Mouse (Mus musculus): ENCODE results near the gene Dact1.
A peak's percentile ranks its signal among the peaks of the same experiment; 100 is the strongest.

The Dact1 gene

GRCm38 (mm10) chr12:71337896-71338463 is 28.3 kb downstream of the Dact1 start:
- no peak for DNase-seq

GRCm38 (mm10) chr12:71339142-71339848 is 29.6 kb downstream of the Dact1 start:
- no peak for DNase-seq

GRCm38 (mm10) chr12:71342397-71342796 is 32.7 kb downstream of the Dact1 start:
- DNase-seq: peak; percentile 50

- no peak for DNase-seq
These were observed 35.8 kb downstream of the Dact1 start for GRCm38 (mm10) chr12:71345471-71345870.

DNA sequence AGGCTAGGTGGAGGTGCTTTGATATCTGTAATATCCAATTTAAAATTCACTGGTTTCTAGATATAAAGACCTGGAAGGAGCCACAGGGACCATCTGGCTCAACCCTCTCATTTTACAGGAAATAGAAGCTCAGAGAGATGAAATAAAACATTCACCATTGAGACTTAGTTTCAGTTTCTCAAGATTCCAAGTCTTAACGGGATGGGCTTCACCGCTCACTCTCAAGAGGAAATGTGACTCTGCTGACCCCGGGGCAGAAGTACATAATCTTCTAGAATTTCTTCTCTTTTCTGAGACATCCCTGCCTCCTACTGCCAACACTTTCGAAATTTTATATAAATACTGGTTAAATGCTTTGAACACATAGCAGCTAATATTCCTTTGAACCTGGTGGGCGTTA is 36.4 kb downstream of the Dact1 start:
- DNase-seq: peak; percentile 18

GRCm38 (mm10) chr12:71348401-71348896 is 38.8 kb downstream of the Dact1 start:
- no peak for DNase-seq

DNA sequence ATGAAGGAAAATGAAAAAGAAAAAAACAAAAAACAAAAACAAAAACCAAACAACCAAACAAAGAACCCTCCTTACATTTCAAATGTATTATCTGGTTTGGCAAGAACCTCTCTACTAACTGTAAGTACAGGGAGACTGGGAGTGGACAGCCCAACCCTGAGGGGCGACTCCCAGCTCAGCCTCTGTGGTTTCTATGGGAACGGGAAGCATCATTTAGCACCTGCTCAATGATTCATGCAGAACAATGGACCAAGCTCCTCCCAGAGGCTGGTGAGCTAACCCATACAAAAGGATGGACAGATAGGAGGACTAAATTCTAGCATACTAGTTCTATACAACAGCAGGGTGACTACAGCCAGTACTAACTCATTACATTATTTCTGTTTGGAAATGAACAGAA is 40.4 kb downstream of the Dact1 start:
- no peak for DNase-seq

DNA sequence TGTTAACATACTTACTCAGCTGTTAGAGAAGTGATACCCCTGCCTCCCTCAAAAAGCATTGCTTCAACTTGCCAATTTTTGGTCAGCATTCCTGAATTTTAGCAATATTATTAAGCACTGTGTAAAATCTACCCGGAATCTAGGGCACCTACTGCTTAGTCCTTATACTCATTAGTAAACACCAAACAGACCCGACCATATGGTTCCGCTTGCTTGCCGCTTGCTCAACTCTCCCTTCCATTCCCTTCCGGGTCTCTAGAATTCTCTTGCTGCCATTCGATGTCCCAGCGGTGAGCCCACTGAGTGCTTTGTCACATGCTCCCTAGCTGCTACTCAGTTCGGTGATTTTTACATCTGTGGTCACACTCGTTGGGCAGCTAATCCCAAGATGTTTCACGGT is 45.0 kb downstream of the Dact1 start:
- DNase-seq: no peak

- DNase-seq: peak; percentile 23
These were observed 45.4 kb downstream of the Dact1 start for GRCm38 (mm10) chr12:71355092-71355491.

DNA sequence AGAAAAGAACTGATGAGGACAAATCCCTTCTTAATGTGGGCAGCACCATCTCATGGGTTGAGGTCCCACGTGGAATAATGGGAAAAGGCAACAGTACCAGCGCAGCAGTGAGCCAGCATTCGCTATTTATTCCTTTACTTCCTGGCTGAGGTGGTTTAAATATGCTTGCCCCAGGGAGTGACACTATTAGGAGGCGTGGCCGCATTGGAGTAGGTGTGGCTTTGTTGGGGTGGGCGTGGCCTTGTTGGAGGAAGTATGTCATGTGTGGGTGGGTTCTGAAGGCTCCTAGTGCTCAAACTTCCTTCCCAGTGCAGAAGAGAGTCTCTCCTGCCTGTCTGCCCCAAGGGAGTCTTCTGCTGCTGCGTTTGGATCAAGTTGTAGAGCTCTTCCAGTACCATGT is 51.9 kb downstream of the Dact1 start:
- no peak for DNase-seq

DNA sequence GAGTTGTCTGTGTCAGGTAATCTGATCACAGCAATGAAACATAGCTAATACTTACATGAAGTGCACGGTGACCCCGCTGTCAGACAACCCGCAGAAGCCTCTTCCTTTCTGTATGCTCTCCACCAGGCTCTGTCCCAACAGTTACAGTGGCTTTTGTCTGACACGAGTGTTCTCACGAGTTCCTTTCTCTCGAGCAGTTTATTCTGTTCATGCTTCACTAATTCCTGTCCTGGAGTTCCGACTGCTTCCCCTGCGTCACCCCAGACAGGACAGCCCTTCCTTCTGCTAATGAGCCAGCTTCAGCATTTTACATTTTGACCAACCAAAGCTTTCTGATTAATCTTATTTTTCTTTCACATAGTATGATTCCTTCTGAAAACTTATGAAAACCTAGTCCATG is 52.7 kb downstream of the Dact1 start:
- no peak for DNase-seq

GRCm38 (mm10) chr12:71364106-71364505 is 54.4 kb downstream of the Dact1 start:
- no peak for DNase-seq

DNA sequence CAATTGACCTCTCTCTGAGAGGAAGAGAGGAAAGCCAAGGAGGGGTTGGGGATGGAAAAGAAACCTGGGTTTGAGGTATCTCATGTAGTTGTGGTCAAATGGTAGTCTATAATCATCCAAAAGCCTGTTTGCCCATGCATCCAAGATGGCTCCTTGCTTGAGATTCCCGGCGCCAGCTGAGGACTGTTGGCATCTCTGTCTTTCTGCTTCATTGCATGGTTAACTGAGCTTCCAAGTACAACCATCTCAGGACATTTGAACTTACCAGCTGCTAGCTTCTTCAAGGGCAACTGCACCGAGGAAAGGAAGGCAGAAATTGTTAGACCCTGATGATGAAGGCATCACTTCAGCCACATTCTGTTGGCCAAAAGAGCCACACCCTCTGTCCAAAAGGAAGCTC is 54.8 kb downstream of the Dact1 start:
- DNase-seq: no peak

- DNase-seq: no peak
These were observed 55.5 kb downstream of the Dact1 start for GRCm38 (mm10) chr12:71365208-71365607.

DNA sequence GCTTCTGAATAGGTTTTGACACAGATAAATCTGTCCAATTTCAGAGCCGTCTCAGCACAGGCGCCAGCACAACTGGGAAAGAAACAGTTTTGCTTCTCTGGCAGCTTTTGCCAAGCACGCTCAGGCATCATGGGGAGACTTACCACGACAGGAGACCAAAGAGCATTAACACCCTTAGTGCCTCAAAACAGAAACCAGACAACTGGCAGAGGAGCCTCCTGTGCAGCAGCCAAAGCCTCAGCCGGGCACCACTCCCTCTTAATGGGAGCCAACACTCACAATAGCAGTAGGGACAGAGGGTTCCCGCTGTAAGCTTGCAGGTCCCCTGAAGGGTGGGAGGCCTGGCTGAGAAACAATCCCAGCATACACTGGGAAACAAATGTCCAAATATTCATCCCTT is 56.5 kb downstream of the Dact1 start:
- no peak for DNase-seq

GRCm38 (mm10) chr12:71368631-71369030 is 58.9 kb downstream of the Dact1 start:
- DNase-seq: no peak

All from kidney, adult 18-20 months (tissue).